Mouse (Mus musculus) liver, postnatal 0 days (tissue): Measurements from ENCODE around the gene Tpo. TPM values are rescaled to one million over a fixed set of nuclear protein-coding genes. Genes with fewer than 3 reads are reported as not detected.

Source experiments
- ATAC-seq: fragments of 200-750 bp; cut with Nextera tagmentation; 2 replicates; pipeline ENCODE4 v1.8.0; 2017; ENCODE audit warnings: mild to moderate bottlenecking, moderate library complexity
- DNase-seq: peaks from one replicate; pipeline ENCODE4 v3.0.0-alpha.2; 2016
- H3K27ac ChIP-seq: fragments of 300-500 bp; sonication (generic); 2 replicates; pipeline ENCODE4 v1.5.1; 2014; ENCODE audit warnings: antibody characterized with exemption, moderate library complexity, mild to moderate bottlenecking, low read depth
- H3K27me3 ChIP-seq: fragments of 300-500 bp; sonication (generic); 2 replicates; pipeline ENCODE4 v1.6.1; 2014; ENCODE audit warnings: low read length, control low read depth, mixed read lengths; ENCODE audit not compliant: insufficient read depth
- H3K36me3 ChIP-seq: fragments of 300-500 bp; sonication (generic); replicated peaks from 2 replicates; pipeline ENCODE4 v1.6.1; 2014; ENCODE audit warnings: mild to moderate bottlenecking, control low read depth, low read length, moderate library complexity, mixed read lengths; ENCODE audit not compliant: insufficient read depth
- H3K4me1 ChIP-seq: fragments of 300-500 bp; sonication (generic); 2 replicates; pipeline ENCODE4 v1.6.1; 2014; ENCODE audit warnings: antibody characterized with exemption, mild to moderate bottlenecking, control low read depth; ENCODE audit not compliant: insufficient read depth
- H3K4me2 ChIP-seq: fragments of 300-500 bp; sonication (generic); 2 replicates; pipeline ENCODE4 v1.6.1; 2014; ENCODE audit warnings: low read depth, mild to moderate bottlenecking, low read length, moderate library complexity, mixed read lengths
- H3K4me3 ChIP-seq: fragments of 300-500 bp; sonication (generic); 2 replicates; pipeline ENCODE4 v1.5.1; 2014; ENCODE audit warnings: low read depth, low read length
- H3K9ac ChIP-seq: fragments of 300-500 bp; sonication (generic); replicated peaks from 2 replicates; pipeline ENCODE4 v1.6.1; 2014; ENCODE audit warnings: mild to moderate bottlenecking, moderate library complexity
- H3K9me3 ChIP-seq: fragments of 300-500 bp; sonication (generic); 2 replicates; pipeline ENCODE4 v1.6.1; 2016; ENCODE audit warnings: mild to moderate bottlenecking, control low read depth, low read length, mixed read lengths
- CTCF ChIP-seq: sonication (generic); IDR thresholded peaks from 2 replicates; pipeline ENCODE4 v1.5.1; 2016; ENCODE audit warnings: antibody characterized with exemption, low read depth
- EP300 ChIP-seq: IDR thresholded peaks from 2 replicates; pipeline ENCODE4 v1.6.1; 2016; ENCODE audit warnings: antibody characterized with exemption, low read depth, mild to moderate bottlenecking
- WGBS: fragments of 180-500 bp; shearing (Covaris S2); extraction: QIAGEN DNeasy Blood & Tissue Kit; methylation state at CpG from one replicate; pipeline ENCODE4 v1.1.7; 2014; ENCODE audit not compliant: insufficient replicate concordance; 5-methylcytosine and 5-hydroxymethylcytosine counted together
- polyA plus RNA-seq: library from polyadenylated mRNA; unstranded; fragments of >200 nt; fragmentation: Nextera tagmentation; extraction: Ambion mirVana; gene quantifications from 2 replicates; pipeline ENCODE4 v1.2.1, GENCODE M21; 2015

Gene Tpo
- not detected in 2 replicates for polyA plus RNA-seq

GRCm38 (mm10) chr12:30132524-30132923, at the start of gene Tpo:
TSS of gene Tpo (minus strand) at chr12:30132624.
- TF ChIP-seq EP300 = no peak
- no peak for TF ChIP-seq CTCF
- Histone ChIP-seq H3K36me3 (no peaks in the 10 kb centered on the region), H3K9ac (no peak within 1 kb of the TSS), H3K4me3 (no peak within 1 kb of the TSS), H3K4me2 (no peak within 1 kb of the TSS), H3K27me3 (no peaks in the 10 kb centered on the region), H3K9me3 (no peaks in the 10 kb centered on the region), H3K4me1 (no peaks in the 10 kb centered on the region), H3K27ac (no peak within 1 kb of the TSS)
- no peak for DNase-seq
- no peak for ATAC-seq
- 72% methylated on average over 4 of the region's 4 CpGs for WGBS

GRCm38 (mm10) chr12:30181721-30182120, 49.3 kb upstream of the Tpo start:
- H3K36me3 ChIP-seq = no peaks in the 10 kb centered on the region
- H3K9ac ChIP-seq = no peak overlapping the region
- no peaks in the 10 kb centered on the region for H3K4me1 ChIP-seq
- H3K4me3 ChIP-seq = no peak overlapping the region
- DNase-seq = no peak
- H3K27me3 ChIP-seq = no peaks in the 10 kb centered on the region
- no peak overlapping the region for H3K4me2 ChIP-seq
- WGBS = 67% methylated on average over 3 of the region's 3 CpGs
- no peaks in the 10 kb centered on the region for H3K9me3 ChIP-seq
- ATAC-seq = no peak
- TF ChIP-seq CTCF (no peak), EP300 (no peak)
- no peak overlapping the region for H3K27ac ChIP-seq

GRCm38 (mm10) chr12:30179623-30180022, 47.2 kb upstream of the Tpo start:
- ATAC-seq (no peak), DNase-seq (no peak)
- Histone ChIP-seq H3K9ac (no peak overlapping the region), H3K27ac (no peak overlapping the region), H3K4me1 (no peaks in the 10 kb centered on the region), H3K9me3 (no peaks in the 10 kb centered on the region), H3K4me3 (no peak overlapping the region), H3K4me2 (no peak overlapping the region), H3K27me3 (no peaks in the 10 kb centered on the region), H3K36me3 (no peaks in the 10 kb centered on the region)
- TF ChIP-seq CTCF (no peak), EP300 (no peak)
- WGBS = 68% methylated on average over 1 of the region's 1 CpGs

- Histone ChIP-seq H3K36me3 (no peaks in the 10 kb centered on the region), H3K4me2 (no peak overlapping the region), H3K27ac (no peak overlapping the region), H3K9me3 (no peaks in the 10 kb centered on the region), H3K4me1 (no peaks in the 10 kb centered on the region), H3K4me3 (no peak overlapping the region), H3K27me3 (no peaks in the 10 kb centered on the region), H3K9ac (no peak overlapping the region)
- no peak for TF ChIP-seq CTCF
- no peak for TF ChIP-seq EP300
- 66% methylated on average over 6 of the region's 6 CpGs for WGBS
- ATAC-seq (no peak), DNase-seq (no peak)
These were observed 45.5 kb upstream of the Tpo start for GRCm38 (mm10) chr12:30177966-30178365.

DNA sequence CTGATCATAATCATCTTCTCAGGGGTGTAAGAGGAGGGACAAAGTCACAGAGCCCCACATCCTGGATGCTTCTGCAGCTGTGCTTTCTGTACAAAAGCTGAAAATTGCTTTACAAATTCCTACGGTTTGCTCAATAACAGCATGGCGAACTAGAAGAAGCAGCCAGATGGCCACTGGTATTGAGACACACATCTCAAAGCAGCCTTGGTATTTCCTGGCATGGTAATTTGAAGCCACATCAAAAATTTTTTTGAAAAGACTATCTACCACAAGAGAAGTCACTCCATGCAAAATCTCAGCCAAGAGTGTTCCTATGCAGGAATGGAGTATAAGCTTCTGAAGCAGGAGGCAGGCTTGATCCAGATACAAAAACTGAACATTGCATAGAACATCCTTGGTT, 45.1 kb upstream of the Tpo start:
- no peak overlapping the region for H3K4me3 ChIP-seq
- H3K4me1 ChIP-seq = no peaks in the 10 kb centered on the region
- H3K27ac ChIP-seq = no peak overlapping the region
- ATAC-seq (no peak), DNase-seq (no peak)
- no peaks in the 10 kb centered on the region for H3K27me3 ChIP-seq
- H3K9me3 ChIP-seq = no peaks in the 10 kb centered on the region
- 77% methylated on average over 2 of the region's 2 CpGs for WGBS
- H3K4me2 ChIP-seq = no peak overlapping the region
- H3K36me3 ChIP-seq = no peaks in the 10 kb centered on the region
- no peak overlapping the region for H3K9ac ChIP-seq
- TF ChIP-seq EP300 (no peak), CTCF (no peak)

- Histone ChIP-seq H3K36me3 (no peaks in the 10 kb centered on the region), H3K27me3 (no peaks in the 10 kb centered on the region), H3K9ac (no peak overlapping the region), H3K4me2 (no peak overlapping the region), H3K4me1 (no peaks in the 10 kb centered on the region), H3K4me3 (no peak overlapping the region), H3K27ac (no peak overlapping the region), H3K9me3 (no peaks in the 10 kb centered on the region)
- ATAC-seq = no peak
- 67% methylated on average over 3 of the region's 3 CpGs for WGBS
- no peak for DNase-seq
- no peak for TF ChIP-seq EP300
- TF ChIP-seq CTCF = no peak
These were observed 36.1 kb upstream of the Tpo start for GRCm38 (mm10) chr12:30168491-30168890.

DNA sequence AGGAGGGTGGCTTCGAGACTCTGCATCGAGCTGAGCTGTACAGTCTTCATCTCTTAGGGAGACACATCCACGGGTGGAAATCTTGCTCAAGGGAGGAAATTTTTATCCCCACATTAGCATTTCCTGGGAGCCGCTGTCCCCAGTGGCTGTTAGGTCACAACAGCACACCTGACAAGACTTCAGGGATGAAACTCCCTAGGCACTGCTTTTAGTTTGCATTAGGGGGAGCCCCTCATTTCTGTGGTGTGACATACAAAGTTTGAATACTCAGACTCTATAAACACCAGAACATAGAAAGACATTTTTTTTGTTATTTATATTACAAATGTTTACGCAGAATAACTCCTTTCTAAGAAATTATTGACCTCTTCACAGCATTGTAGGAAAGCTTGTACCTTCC, 32.1 kb upstream of the Tpo start:
- Histone ChIP-seq H3K9me3 (no peaks in the 10 kb centered on the region), H3K27me3 (no peaks in the 10 kb centered on the region), H3K27ac (no peak overlapping the region), H3K36me3 (no peaks in the 10 kb centered on the region), H3K9ac (no peak overlapping the region), H3K4me3 (no peak overlapping the region), H3K4me1 (no peaks in the 10 kb centered on the region), H3K4me2 (no peak overlapping the region)
- WGBS = 69% methylated on average over 5 of the region's 5 CpGs
- ATAC-seq = no peak
- no peak for DNase-seq
- no peak for TF ChIP-seq EP300
- TF ChIP-seq CTCF = no peak
